Mouse (Mus musculus): ENCODE data around the gene Nr5a1. TPM values are rescaled to one million over a fixed set of nuclear protein-coding genes. Genes with fewer than 3 reads are reported as not detected.

The Nr5a1 gene
- 0.01 TPM in 1 of 2 replicates, not detected in the other for polyA plus RNA-seq (2012; rRNA removed)

GRCm38 (mm10) chr2:38714324-38714723, at the start of gene Nr5a1:
Gene Nr5a1 (minus strand): TSS chr2:38714542.

GRCm38 (mm10) chr2:38643625-38644427, 70.5 kb downstream of the Nr5a1 start, which contains the start of gene Psmb7:
Gene Psmb7 (minus strand): TSS chr2:38644087.

Other genes starting within 250 kb of the Nr5a1 start
- gene Nek6, start 202.9 kb downstream of the Nr5a1 start, polyA plus RNA-seq (2012; rRNA removed): 9.1 and 10.2 TPM in 2 replicates
- gene Psmb7, start 70.5 kb downstream of the Nr5a1 start, polyA plus RNA-seq (2012; rRNA removed): 165 and 182 TPM in 2 replicates
- gene Nr6a1, start 213.1 kb upstream of the Nr5a1 start, polyA plus RNA-seq (2012; rRNA removed): 1.3 TPM in 2 replicates
- gene Olfml2a, start 217.4 kb upstream of the Nr5a1 start, polyA plus RNA-seq (2012; rRNA removed): 0.05 and 0.10 TPM in 2 replicates